24 mouse cellular contexts compared by ENCODE assay signal in the genomic region with DNA sequence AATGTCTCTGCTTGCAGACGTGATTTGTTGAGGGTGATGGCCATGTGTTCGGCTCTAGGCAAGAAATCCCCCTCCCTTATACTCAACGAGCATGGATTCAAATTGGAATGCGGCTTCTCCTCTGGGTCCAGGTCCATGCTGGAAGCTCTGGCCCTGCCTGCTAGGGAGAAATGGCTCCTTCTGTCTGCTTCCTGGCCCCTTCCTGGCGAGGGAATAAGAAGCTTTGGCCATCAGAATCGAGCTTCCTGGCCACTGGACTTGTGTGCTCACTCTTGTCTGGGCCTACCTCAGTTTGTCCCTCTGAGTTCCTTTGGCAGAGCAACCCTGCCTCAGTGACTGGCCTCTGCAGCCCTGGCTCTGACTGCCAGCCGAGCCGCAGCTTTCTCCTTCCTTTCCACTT. TPM values are rescaled to one million over a fixed set of nuclear protein-coding genes. Genes with fewer than 3 reads are reported as not detected.
"Had no signal": no experiment of that assay in that cellular context is flagged by ENCODE, and none has a peak within 500 bp of the region (broad histone marks: within the 10 kb centered on the region; RNA-seq: fewer than 3 reads in every experiment).

No protein-coding gene starts in this region.

- H3K9me3 ChIP-seq: liver, embryonic 15.5 days; lung, embryonic 15.5 days; midbrain, embryonic 13.5 days; neural tube, embryonic 13.5 days; neural tube, embryonic 15.5 days; stomach, embryonic 15.5 days had no signal

- ATAC-seq: liver, postnatal 0 days; lung, postnatal 0 days; midbrain, embryonic 13.5 days; midbrain, embryonic 16.5 days had no signal

- DNase-seq: liver, postnatal 0 days; lung, adult 2 months; lung, postnatal 14 days; retina, postnatal 1 day; right cerebral cortex, adult 18-20 months; right cerebral cortex, postnatal 25 days; right cerebral cortex, postnatal 4 days; thymus, adult 18-20 months; thymus, postnatal 14 days; thymus, postnatal 36 days had no signal

- H3K4me2 ChIP-seq: liver, embryonic 15.5 days; lung, embryonic 15.5 days; midbrain, embryonic 11.5 days; midbrain, embryonic 13.5 days; neural tube, embryonic 13.5 days; neural tube, embryonic 15.5 days; stomach, embryonic 15.5 days had no signal

- H3K27me3 ChIP-seq: liver, embryonic 15.5 days; lung, embryonic 15.5 days; midbrain, embryonic 13.5 days; neural tube, embryonic 13.5 days; neural tube, embryonic 15.5 days; stomach, embryonic 15.5 days had no signal

- H3K27ac ChIP-seq: liver, embryonic 15.5 days; lung, embryonic 15.5 days; macrophage; midbrain, embryonic 13.5 days; neural tube, embryonic 13.5 days; neural tube, embryonic 15.5 days; stomach, embryonic 15.5 days had no signal

- H3K9ac ChIP-seq: liver, embryonic 15.5 days; liver, postnatal 0 days; lung, embryonic 15.5 days; midbrain, embryonic 13.5 days; neural tube, embryonic 13.5 days; neural tube, embryonic 15.5 days; stomach, embryonic 15.5 days had no signal

- H3K4me1 ChIP-seq: stomach, embryonic 15.5 days had no signal

- H3K36me3 ChIP-seq: liver, embryonic 15.5 days; lung, embryonic 15.5 days; midbrain, embryonic 13.5 days; neural tube, embryonic 13.5 days; neural tube, embryonic 15.5 days; stomach, embryonic 15.5 days had no signal

- H3K4me3 ChIP-seq: liver, embryonic 15.5 days; lung, embryonic 15.5 days; midbrain, embryonic 13.5 days; myocyte; neural tube, embryonic 13.5 days; neural tube, embryonic 15.5 days; stomach, embryonic 15.5 days had no signal

RNA-seq across cellular contexts. Expression of gene Cfap97d2, which starts 8.5 kb away (rescaled TPM):
- total RNA-seq: megakaryocyte progenitor cell, adult 5-6 weeks; megakaryocyte-erythroid progenitor cell, adult 5-6 weeks had no signal
- polyA plus RNA-seq: liver, embryonic 15.5 days; liver, postnatal 0 days; macrophage; stomach, embryonic 15.5 days; thymus, postnatal 0 days had no signal
